Mouse (Mus musculus) retina, adult 2 months (tissue): Measurements from ENCODE around the gene 4930467E23Rik.
A peak's percentile ranks its signal among the peaks of the same experiment; 100 is the strongest.
"Not testable (repeated sequence)": the region's sequence is repeated elsewhere in the genome, so short reads cannot be mapped to it uniquely, and the experiment has no call there.

ENCODE experiments used
- DNase-seq: peaks from one replicate; pipeline ENCODE4 v3.0.0-alpha.2; 2012; ENCODE audit warnings: low read depth, low spot score

The 4930467E23Rik gene

GRCm38 (mm10) chr8:19729276-19729675 is at the start of gene 4930467E23Rik:
Gene 4930467E23Rik, plus strand, starts transcription at chr8:19729576.
- DNase-seq = not testable (repeated sequence)

- DNase-seq = not testable (repeated sequence)
Observed at GRCm38 (mm10) chr8:19682311-19682710, 47.1 kb upstream of the 4930467E23Rik start.

DNA sequence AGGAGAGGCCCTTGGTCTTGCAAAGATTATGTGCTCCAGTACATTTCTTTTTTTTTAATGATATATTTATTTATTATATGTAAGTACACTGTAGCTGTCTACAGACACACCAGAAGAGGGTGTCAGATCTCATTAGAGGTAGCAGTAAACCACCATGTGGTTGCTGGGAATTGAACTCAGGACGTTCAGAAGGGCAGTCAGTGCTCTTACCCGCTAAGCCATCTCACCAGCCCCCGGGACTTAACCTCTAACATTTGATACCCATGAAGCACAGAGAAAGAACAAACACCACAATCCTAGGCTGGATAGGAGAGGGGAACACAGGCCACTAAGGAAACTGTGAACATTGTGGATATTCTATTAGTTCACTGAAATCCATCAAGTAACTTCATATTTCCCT is 43.9 kb upstream of the 4930467E23Rik start:
- DNase-seq = not testable (repeated sequence)

DNA sequence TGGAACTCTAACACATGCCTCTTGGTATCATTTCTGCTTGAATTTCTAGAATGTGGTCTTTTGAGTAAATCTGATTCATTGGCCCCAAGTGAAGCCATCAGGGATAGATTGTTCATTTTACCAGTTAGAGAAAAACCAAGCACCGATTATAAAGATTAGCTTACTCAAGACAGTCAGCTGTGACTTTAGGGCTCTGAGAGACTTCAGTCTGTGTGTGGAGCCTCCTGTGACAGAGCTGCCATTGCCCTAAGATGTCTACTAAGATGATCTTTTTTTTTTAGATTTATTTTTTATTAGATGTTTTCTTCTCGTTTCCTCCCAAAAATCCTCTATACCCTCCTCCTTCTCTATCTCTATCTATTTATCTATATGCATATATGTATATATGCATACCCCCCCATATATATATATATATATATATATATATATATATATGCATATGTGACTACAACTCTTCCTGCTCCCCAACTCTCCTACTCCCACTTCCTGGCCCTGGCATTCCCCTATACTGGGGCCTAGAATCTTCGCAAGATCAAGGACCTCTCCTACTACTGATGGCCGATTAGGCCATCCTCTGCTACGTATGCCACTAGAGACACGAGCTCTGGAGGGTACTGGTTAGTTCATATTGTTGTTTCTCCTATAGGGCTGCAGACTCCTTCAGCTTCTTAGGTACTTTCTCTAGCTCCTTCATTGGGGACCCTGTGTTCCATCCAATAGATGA is 40.4 kb upstream of the 4930467E23Rik start:
- not testable (repeated sequence) for DNase-seq

GRCm38 (mm10) chr8:19689745-19690144 is 39.6 kb upstream of the 4930467E23Rik start:
- not testable (repeated sequence) for DNase-seq

DNA sequence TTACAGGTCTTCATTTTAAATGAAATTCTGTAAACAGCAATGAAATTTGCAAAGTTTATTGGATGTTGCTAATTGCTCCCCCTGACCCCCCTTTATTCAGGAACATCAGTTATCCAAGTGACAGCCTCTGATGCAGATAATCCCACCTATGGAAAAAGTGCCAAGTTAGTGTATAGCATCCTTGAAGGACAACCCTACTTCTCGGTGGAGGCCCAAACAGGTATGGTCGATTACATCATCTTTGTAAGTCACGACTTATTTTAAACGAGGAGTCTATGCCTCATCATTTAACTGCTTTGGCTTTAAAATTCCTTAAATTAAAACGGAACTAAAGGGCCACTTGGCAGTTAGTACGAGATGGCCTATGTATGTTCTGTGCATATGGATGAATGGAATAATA is 38.0 kb upstream of the 4930467E23Rik start:
- DNase-seq = not testable (repeated sequence)

DNA sequence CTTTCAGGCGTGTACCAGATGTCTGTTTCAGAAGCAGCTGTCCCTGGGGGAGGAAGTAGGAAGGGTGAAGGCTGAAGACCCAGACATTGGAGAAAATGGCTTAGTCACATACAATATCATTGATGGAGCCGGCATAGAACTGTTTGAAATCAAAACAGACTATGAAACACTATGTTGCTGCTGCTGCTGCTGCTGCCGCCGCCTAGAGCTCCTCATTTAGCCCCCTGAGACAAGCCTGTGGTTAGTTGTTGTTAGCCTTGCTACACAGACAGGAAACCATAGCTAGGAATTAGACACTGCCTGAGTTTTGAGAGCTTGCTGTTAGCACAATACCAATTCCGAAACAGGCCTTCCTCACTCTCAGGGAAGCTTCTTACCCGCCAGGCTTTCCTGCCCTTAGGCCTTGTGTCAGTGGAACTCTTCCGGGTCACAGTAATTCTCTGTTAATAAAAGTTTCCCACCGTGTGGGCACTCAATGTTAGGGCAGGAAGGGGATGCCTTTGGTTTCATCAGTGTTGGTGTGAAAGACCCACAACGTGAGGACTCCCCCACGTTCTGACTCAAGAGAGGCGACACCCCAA is 31.8 kb upstream of the 4930467E23Rik start:
- not testable (repeated sequence) for DNase-seq

GRCm38 (mm10) chr8:19698123-19698522 is 31.3 kb upstream of the 4930467E23Rik start:
- DNase-seq = not testable (repeated sequence)

DNA sequence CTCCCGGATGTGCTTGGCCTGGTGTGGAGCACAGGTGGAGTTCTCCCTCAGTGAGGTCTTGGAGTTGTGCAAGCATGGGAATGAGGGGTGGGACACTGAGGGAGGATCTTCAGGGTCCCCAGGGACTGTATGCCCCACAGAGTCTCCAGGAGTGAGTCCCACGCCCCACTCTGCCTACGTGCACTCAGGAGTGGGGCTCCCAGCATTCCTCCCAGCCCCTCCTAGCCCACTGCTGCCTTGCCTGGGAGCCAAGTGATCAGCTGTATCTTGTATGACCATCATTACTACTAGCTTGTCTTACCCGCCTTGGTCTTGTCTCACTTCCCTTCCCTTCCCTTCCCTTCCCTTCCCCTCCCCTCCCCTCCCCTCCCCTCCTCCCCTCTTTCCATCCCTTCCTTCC is 30.7 kb upstream of the 4930467E23Rik start:
- not testable (repeated sequence) for DNase-seq

GRCm38 (mm10) chr8:19701326-19701725 is 28.1 kb upstream of the 4930467E23Rik start:
- not testable (repeated sequence) for DNase-seq

DNA sequence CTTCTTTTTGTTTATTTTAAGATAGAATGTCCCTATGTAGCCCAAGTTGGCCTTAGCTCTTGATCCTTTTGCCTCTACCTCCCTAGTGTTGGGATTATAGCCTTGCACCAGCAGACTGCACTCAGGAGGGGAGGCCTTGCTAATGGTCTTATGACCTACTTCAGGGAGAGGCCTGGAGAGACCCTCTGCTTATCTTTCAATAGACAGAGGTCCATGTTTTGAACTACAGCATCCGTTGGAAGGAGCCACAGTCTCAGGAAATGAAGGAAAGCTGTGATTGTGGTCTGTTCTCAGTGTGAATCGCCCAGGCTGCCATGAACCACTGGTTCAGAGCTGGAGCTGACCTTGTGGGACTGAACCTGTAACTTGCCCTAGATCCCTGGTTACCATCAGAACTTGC is 27.1 kb upstream of the 4930467E23Rik start:
- not testable (repeated sequence) for DNase-seq

DNA sequence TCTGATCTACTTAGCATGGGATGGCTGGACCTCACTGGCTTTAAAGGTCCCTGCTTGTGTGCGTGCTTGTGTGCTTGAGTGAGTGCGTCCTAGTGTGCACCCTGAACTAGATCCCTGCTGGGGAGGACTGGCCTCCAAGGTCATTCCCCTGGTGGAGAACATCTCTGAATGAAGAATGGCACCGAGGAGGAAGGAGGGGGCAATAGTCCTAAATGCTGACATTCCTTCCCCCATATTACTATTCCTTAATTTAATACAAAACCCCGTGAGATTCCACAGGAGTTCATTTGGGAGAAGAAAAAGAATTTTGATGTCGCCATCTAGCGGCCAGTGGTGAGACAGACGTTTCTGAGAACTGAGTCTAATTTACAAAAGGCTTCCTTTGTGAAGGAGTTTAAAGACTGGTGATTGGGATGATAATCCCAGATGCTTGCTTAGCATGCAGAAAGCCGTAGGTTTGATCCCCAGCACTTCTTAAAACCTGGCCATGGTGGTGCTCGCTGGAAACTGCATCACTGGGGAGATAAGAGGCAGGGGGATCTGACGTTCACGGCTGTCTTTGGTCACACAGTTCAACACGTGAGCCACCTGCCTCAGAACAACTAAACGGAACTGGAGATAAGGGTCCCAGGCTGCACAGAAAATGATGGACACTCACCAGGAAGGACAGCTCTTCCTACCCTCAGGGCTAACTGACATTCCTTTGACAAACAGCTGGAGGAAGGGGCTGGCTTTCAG is 26.2 kb upstream of the 4930467E23Rik start:
- peak; percentile 63 for DNase-seq

- DNase-seq = not testable (repeated sequence)
Observed at GRCm38 (mm10) chr8:19703906-19704305, 25.5 kb upstream of the 4930467E23Rik start.

GRCm38 (mm10) chr8:19704441-19705215 is 24.7 kb upstream of the 4930467E23Rik start:
- not testable (repeated sequence) for DNase-seq

DNA sequence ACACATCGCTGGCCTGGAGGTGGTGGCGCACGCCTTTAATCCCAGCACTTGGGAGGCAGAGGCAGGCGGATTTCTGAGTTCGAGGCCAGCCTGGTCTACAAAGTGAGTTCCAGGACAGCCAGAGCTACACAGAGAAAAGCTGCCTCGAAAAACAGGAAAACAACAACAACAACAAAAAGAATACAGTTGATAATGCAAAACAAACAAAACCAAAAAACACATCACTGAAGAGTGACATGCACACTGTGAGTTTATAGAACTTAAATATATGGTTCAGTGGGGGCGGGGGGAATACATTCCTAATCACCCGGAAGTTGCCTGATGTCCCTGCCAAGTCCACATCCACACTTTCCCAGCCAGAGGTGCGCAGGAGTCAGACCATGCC is 24.2 kb upstream of the 4930467E23Rik start:
- not testable (repeated sequence) for DNase-seq

GRCm38 (mm10) chr8:19706101-19706725 is 23.2 kb upstream of the 4930467E23Rik start:
- DNase-seq = not testable (repeated sequence)

- DNase-seq = peak; percentile 29
Observed at GRCm38 (mm10) chr8:19706918-19707760, 22.2 kb upstream of the 4930467E23Rik start.

DNA sequence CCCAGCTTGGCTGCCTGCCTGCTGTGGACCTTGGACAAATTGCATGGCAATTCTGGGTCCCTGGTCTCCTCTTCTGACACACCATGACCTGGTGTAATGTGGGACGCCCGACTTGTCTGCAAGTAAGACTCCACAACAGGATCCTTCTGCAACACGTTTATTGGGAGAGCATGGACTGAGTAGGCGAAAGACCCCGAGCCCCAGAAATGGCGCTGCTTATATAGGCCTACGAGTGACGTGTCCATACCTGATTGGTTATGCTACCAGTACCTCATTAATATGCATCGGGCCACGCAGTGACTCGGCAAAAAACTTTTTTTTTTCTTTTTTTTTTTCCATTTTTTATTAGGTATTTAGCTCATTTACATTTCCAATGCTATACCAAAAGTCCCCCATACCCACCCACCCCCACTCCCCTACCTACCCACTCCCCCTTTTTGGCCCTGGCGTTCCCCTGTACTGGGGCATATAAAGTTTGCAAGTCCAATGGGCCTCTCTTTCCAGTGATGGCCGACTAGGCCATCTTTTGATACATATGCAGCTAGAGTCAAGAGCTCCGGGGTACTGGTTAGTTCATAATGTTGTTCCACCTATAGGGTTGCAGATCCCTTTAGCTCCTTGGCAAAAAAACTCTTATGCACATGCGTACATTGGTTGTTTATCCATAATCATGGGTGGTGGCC is 21.5 kb upstream of the 4930467E23Rik start:
- not testable (repeated sequence) for DNase-seq

DNA sequence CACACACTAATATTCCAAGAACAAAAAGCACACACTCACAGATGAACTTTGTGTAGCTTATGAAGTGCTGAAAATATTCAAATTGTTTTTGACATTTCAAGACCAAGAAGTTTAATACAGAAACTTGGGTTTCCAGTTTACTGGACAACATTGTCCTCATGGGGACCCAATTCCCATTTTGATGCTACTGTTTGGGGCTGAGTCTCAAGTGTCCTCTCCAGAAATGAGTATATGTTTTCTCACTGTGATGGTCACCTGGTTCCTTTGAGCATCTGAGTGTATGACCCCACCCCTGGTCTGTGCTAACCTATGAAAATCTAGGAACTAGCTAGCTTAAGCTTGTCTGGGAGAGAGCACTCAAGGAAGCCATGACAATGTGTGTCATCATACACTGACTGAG is 20.4 kb upstream of the 4930467E23Rik start:
- DNase-seq = not testable (repeated sequence)

- DNase-seq = not testable (repeated sequence)
Observed at GRCm38 (mm10) chr8:19709488-19709887, 19.9 kb upstream of the 4930467E23Rik start.
